In genomic region chr17:5227136-5227535, GRCm38 (mm10) we compare ENCODE assay signal across 19 mouse cellular contexts.
DNase-seq lines count a peak whose midpoint lies in the region; ATAC-seq and TF ChIP-seq lines count a peak whose summit lies in the region.
"Had no signal": no experiment of that assay in that cellular context is flagged by ENCODE, and none has a peak within 500 bp of the region (broad histone marks: within the 10 kb centered on the region; RNA-seq: fewer than 3 reads in every experiment).

No protein-coding gene starts in this region.

- no peaks in the 10 kb centered on the region for H3K9me3 ChIP-seq in hindbrain, embryonic 12.5 days (replicated peaks)
- no peaks in the 10 kb centered on the region for H3K9me3 ChIP-seq in hindbrain, postnatal 0 days (ENCODE audit: low read length)
- no peaks in the 10 kb centered on the region for H3K9me3 ChIP-seq in neural tube, embryonic 13.5 days
- H3K9me3 ChIP-seq in neural tube, embryonic 15.5 days (replicated peaks): no peaks in the 10 kb centered on the region
- no peaks in the 10 kb centered on the region for H3K9me3 ChIP-seq in kidney, postnatal 0 days (replicated peaks; ENCODE audit: low read length)
- H3K9me3 ChIP-seq: embryonic facial prominence, embryonic 10.5 days had no signal

- TF ChIP-seq CTCF in hindbrain, postnatal 0 days (IDR thresholded peaks at IDR 0.05; ENCODE audit: low read depth): no peak
- no peak for TF ChIP-seq CTCF in kidney, postnatal 0 days (IDR thresholded peaks at IDR 0.05; ENCODE audit: low read depth)

- no peak overlapping the region for H3K4me3 ChIP-seq in hindbrain, embryonic 12.5 days
- no peak overlapping the region for H3K4me3 ChIP-seq in hindbrain, postnatal 0 days (ENCODE audit: low read length)
- no peak overlapping the region for H3K4me3 ChIP-seq in neural tube, embryonic 13.5 days
- H3K4me3 ChIP-seq in neural tube, embryonic 15.5 days (replicated peaks): no peak overlapping the region
- no peak overlapping the region for H3K4me3 ChIP-seq in kidney, postnatal 0 days (replicated peaks; ENCODE audit: low read depth, low read length)
- H3K4me3 ChIP-seq: embryonic facial prominence, embryonic 10.5 days; erythroblast, embryonic 14.5 days had no signal

- no peak overlapping the region for H3K4me2 ChIP-seq in hindbrain, embryonic 12.5 days (replicated peaks)
- no peak overlapping the region for H3K4me2 ChIP-seq in hindbrain, postnatal 0 days (ENCODE audit: low read depth, low read length)
- no peak overlapping the region for H3K4me2 ChIP-seq in neural tube, embryonic 13.5 days
- no peak overlapping the region for H3K4me2 ChIP-seq in neural tube, embryonic 15.5 days
- H3K4me2 ChIP-seq in kidney, postnatal 0 days (ENCODE audit: low read length): no peak overlapping the region

- H3K4me1 ChIP-seq in hindbrain, embryonic 12.5 days: peaks cover 44% of the 10 kb centered on the region
- H3K4me1 ChIP-seq in hindbrain, postnatal 0 days (ENCODE audit: insufficient read depth, low read length): peaks cover 6% of the 10 kb centered on the region
- H3K4me1 ChIP-seq in neural tube, embryonic 13.5 days (replicated peaks): peaks cover 82% of the 10 kb centered on the region
- H3K4me1 ChIP-seq in neural tube, embryonic 15.5 days: peaks cover 57% of the 10 kb centered on the region
- H3K4me1 ChIP-seq in kidney, postnatal 0 days (replicated peaks; ENCODE audit: insufficient read depth, low read length): peaks cover 16% of the 10 kb centered on the region; the same call in 1 of the 2 replicates

- no peak overlapping the region for H3K9ac ChIP-seq in hindbrain, embryonic 12.5 days
- no peak overlapping the region; the same call in 1 of the 2 replicates for H3K9ac ChIP-seq in hindbrain, postnatal 0 days (replicated peaks; ENCODE audit: low read length)
- no peak overlapping the region for H3K9ac ChIP-seq in neural tube, embryonic 13.5 days
- H3K9ac ChIP-seq in neural tube, embryonic 15.5 days (replicated peaks): no peak overlapping the region
- no peak overlapping the region for H3K9ac ChIP-seq in kidney, postnatal 0 days (ENCODE audit: low read depth, low read length)
- H3K9ac ChIP-seq: liver, embryonic 14.5 days had no signal

- no peak for ATAC-seq in hindbrain, embryonic 12.5 days (ENCODE audit: low FRiP score)
- no peak for ATAC-seq in hindbrain, postnatal 0 days
- no peak for ATAC-seq in neural tube, embryonic 13.5 days (ENCODE audit: low read depth)
- no peak for ATAC-seq in neural tube, embryonic 15.5 days (ENCODE audit: low FRiP score)
- ATAC-seq in kidney, postnatal 0 days (replicated peaks; ENCODE audit: low FRiP score, low read depth): peak; percentile 66; the same call in 1 of the 2 replicates
- no peak for ATAC-seq in megakaryocyte-erythroid progenitor cell, adult 5-6 weeks (replicated peaks; ENCODE audit: low FRiP score, low TSS enrichment, poor library complexity, severe bottlenecking)
- ATAC-seq: inflammation-experienced regulatory T-cells, adult 6 months had no signal

- peak overlapping the region; percentile 40; the same call in 1 of the 2 replicates for H3K27ac ChIP-seq in hindbrain, embryonic 12.5 days
- H3K27ac ChIP-seq in hindbrain, postnatal 0 days: no peak overlapping the region
- H3K27ac ChIP-seq in neural tube, embryonic 13.5 days (replicated peaks): peak overlapping the region; percentile 59
- no peak overlapping the region for H3K27ac ChIP-seq in neural tube, embryonic 15.5 days (replicated peaks)
- H3K27ac ChIP-seq in kidney, postnatal 0 days: peak overlapping the region; percentile 32; the same call in 1 of the 2 replicates
- H3K27ac ChIP-seq: embryonic facial prominence, embryonic 10.5 days; liver, embryonic 14.5 days; macrophage had no signal

- no peaks in the 10 kb centered on the region for H3K27me3 ChIP-seq in hindbrain, embryonic 12.5 days
- no peaks in the 10 kb centered on the region for H3K27me3 ChIP-seq in hindbrain, postnatal 0 days (ENCODE audit: insufficient read depth, low read length)
- no peaks in the 10 kb centered on the region for H3K27me3 ChIP-seq in neural tube, embryonic 13.5 days
- no peaks in the 10 kb centered on the region for H3K27me3 ChIP-seq in neural tube, embryonic 15.5 days (replicated peaks)
- no peaks in the 10 kb centered on the region for H3K27me3 ChIP-seq in kidney, postnatal 0 days (ENCODE audit: insufficient read depth, low read length)

- no peak for DNase-seq in hindbrain, postnatal 0 days (ENCODE audit: low spot score)
- no peak for DNase-seq in kidney, postnatal 0 days (ENCODE audit: low spot score)
- no peak for DNase-seq in layer of hippocampus, adult 8-10 months (ENCODE audit: low spot score in 2 of 2)
- DNase-seq: adrenal gland, adult 2 months; cerebellum, adult 11 months; gastrocnemius, postnatal 36 days; heart, postnatal 14 days; layer of hippocampus, postnatal 36 days; left cerebral cortex, postnatal 4 days; midbrain, embryonic 14.5 days had no signal

- WGBS in hindbrain, embryonic 12.5 days: 72% methylated on average over 6 of the region's 6 CpGs
- WGBS in hindbrain, postnatal 0 days: 76% methylated on average over 6 of the region's 6 CpGs
- WGBS in neural tube, embryonic 13.5 days: 75% methylated on average over 6 of the region's 6 CpGs
- 64% methylated on average over 6 of the region's 6 CpGs for WGBS in neural tube, embryonic 15.5 days
- 20% methylated on average over 6 of the region's 6 CpGs for WGBS in kidney, postnatal 0 days

- H3K36me3 ChIP-seq in hindbrain, embryonic 12.5 days: no peaks in the 10 kb centered on the region
- no peaks in the 10 kb centered on the region for H3K36me3 ChIP-seq in hindbrain, postnatal 0 days (ENCODE audit: insufficient read depth, low read length)
- H3K36me3 ChIP-seq in neural tube, embryonic 13.5 days: no peaks in the 10 kb centered on the region
- no peaks in the 10 kb centered on the region for H3K36me3 ChIP-seq in neural tube, embryonic 15.5 days
- no peaks in the 10 kb centered on the region for H3K36me3 ChIP-seq in kidney, postnatal 0 days (ENCODE audit: insufficient read depth, low read length)
- H3K36me3 ChIP-seq: embryonic facial prominence, embryonic 10.5 days had no signal

Comparison
In these comparisons a context has a peak if more than half of its experiments do, and no peak if none do; other contexts are left out.
1. H3K27ac ChIP-seq: peak in hindbrain, embryonic 12.5 days (single experiment), neural tube, embryonic 13.5 days (single experiment) and kidney, postnatal 0 days (single experiment); none in hindbrain, postnatal 0 days (single experiment) and neural tube, embryonic 15.5 days (single experiment).